Mouse (Mus musculus) limb, embryonic 13.5 days (tissue): Measurements from ENCODE around the gene Extl1. TPM values are rescaled to one million over a fixed set of nuclear protein-coding genes. Genes with fewer than 3 reads are reported as not detected.

Source experiments
- ATAC-seq: fragments of 200-750 bp; cut with Nextera tagmentation; 2 replicates; pipeline ENCODE4 v1.8.0; 2017; ENCODE audit warnings: low read depth, moderate number of reproducible peaks, moderate TSS enrichment; ENCODE audit not compliant: low FRiP score
- H3K27ac ChIP-seq: fragments of 300-500 bp; sonication (generic); 2 replicates; pipeline ENCODE4 v1.5.1; 2015; ENCODE audit warnings: inconsistent platforms, mild to moderate bottlenecking, moderate library complexity
- H3K27me3 ChIP-seq: fragments of 300-500 bp; sonication (generic); 2 replicates; pipeline ENCODE4 v1.6.1; 2015; ENCODE audit warnings: mild to moderate bottlenecking, inconsistent platforms
- H3K36me3 ChIP-seq: fragments of 300-500 bp; sonication (generic); 2 replicates; pipeline ENCODE4 v1.6.1; 2015; ENCODE audit warnings: inconsistent platforms, mild to moderate bottlenecking, moderate library complexity
- H3K4me1 ChIP-seq: fragments of 300-500 bp; sonication (generic); 2 replicates; pipeline ENCODE4 v1.6.1; 2015; ENCODE audit warnings: inconsistent platforms
- H3K4me2 ChIP-seq: fragments of 300-500 bp; sonication (generic); replicated peaks from 2 replicates; pipeline ENCODE4 v1.6.1; 2015; ENCODE audit warnings: inconsistent platforms, mild to moderate bottlenecking, moderate library complexity
- H3K4me3 ChIP-seq: fragments of 300-500 bp; sonication (generic); 2 replicates; pipeline ENCODE4 v1.5.1; 2015; ENCODE audit warnings: moderate library complexity, mild to moderate bottlenecking, inconsistent platforms
- H3K9ac ChIP-seq: fragments of 300-500 bp; sonication (generic); 2 replicates; pipeline ENCODE4 v1.6.1; 2015; ENCODE audit warnings: mild to moderate bottlenecking, inconsistent platforms
- H3K9me3 ChIP-seq: fragments of 300-500 bp; sonication (generic); 2 replicates; pipeline ENCODE4 v1.6.1; 2016; ENCODE audit warnings: inconsistent platforms
- WGBS: fragments of 180-500 bp; shearing (Covaris S2); methylation state at CpG from one replicate; pipeline ENCODE4 v1.1.7; 2015; 5-methylcytosine and 5-hydroxymethylcytosine counted together
- polyA plus RNA-seq: library from polyadenylated mRNA; unstranded; fragments of >200 nt; fragmentation: Nextera tagmentation; extraction: Ambion mirVana; gene quantifications from 2 replicates; pipeline ENCODE4 v1.2.1, GENCODE M21; 2015

Gene Extl1
- polyA plus RNA-seq, 1 experiment from 2014 or later, result 8.3 TPM

- Histone ChIP-seq H3K4me2 (peak overlapping the region; percentile 74), H3K9me3 (no peaks in the 10 kb centered on the region), H3K4me1 (peaks cover 28% of the 10 kb centered on the region), H3K4me3 (no peak overlapping the region; the same call in 1 of the 2 replicates), H3K27ac (no peak overlapping the region), H3K9ac (no peak overlapping the region), H3K27me3 (no peaks in the 10 kb centered on the region), H3K36me3 (peaks cover 15% of the 10 kb centered on the region; the same call in 1 of the 2 replicates)
- no peak for ATAC-seq
- WGBS, result 62% methylated on average over 16 of the region's 16 CpGs
Observed at GRCm38 (mm10) chr4:134401856-134402570, 18.4 kb upstream of the Extl1 start.

- H3K27me3 ChIP-seq, result no peaks in the 10 kb centered on the region
Observed at GRCm38 (mm10) chr4:134401181-134401661, 17.6 kb upstream of the Extl1 start.

GRCm38 (mm10) chr4:134400206-134400605 lies 16.6 kb upstream of the Extl1 start:
- WGBS, result 26% methylated on average over 5 of the region's 5 CpGs
- H3K9me3 ChIP-seq, result no peaks in the 10 kb centered on the region
- peaks cover 30% of the 10 kb centered on the region for H3K4me1 ChIP-seq
- ATAC-seq, result no peak
- H3K9ac ChIP-seq, result no peak overlapping the region
- H3K4me2 ChIP-seq, result no peak overlapping the region
- no peak overlapping the region for H3K27ac ChIP-seq
- no peaks in the 10 kb centered on the region for H3K27me3 ChIP-seq
- H3K4me3 ChIP-seq, result no peak overlapping the region
- H3K36me3 ChIP-seq, result peaks cover 9% of the 10 kb centered on the region; the same call in 1 of the 2 replicates

More at GRCm38 (mm10) chr4:134401181-134401661, 17.6 kb upstream of the Extl1 start:
- peak overlapping the region; percentile 43 for H3K4me3 ChIP-seq
- peaks cover 30% of the 10 kb centered on the region for H3K4me1 ChIP-seq
- H3K4me2 ChIP-seq, result peak overlapping the region; percentile 74
- no peak overlapping the region for H3K27ac ChIP-seq
- no peaks in the 10 kb centered on the region for H3K9me3 ChIP-seq
- H3K9ac ChIP-seq, result peak overlapping the region; percentile 54; the same call in 1 of the 2 replicates
- ATAC-seq, result peak; percentile 71
- WGBS, result 5% methylated on average over 19 of the region's 19 CpGs
- peaks cover 15% of the 10 kb centered on the region; the same call in 1 of the 2 replicates for H3K36me3 ChIP-seq

- ATAC-seq, result no peak
- no peaks in the 10 kb centered on the region for H3K27me3 ChIP-seq
- H3K4me1 ChIP-seq, result peaks cover 30% of the 10 kb centered on the region
- H3K4me3 ChIP-seq, result peak overlapping the region; percentile 61
- WGBS, result 79% methylated on average over 9 of the region's 9 CpGs
- 0 out of 2 replicates have a peak overlapping the region, but pooled peaks have one; percentile 53 for H3K9ac ChIP-seq
- H3K36me3 ChIP-seq, result no peaks in the 10 kb centered on the region
- no peaks in the 10 kb centered on the region for H3K9me3 ChIP-seq
- peak overlapping the region; percentile 94 for H3K4me2 ChIP-seq
- H3K27ac ChIP-seq, result no peak overlapping the region
Observed at GRCm38 (mm10) chr4:134397732-134398131, 14.1 kb upstream of the Extl1 start.

- no peak for ATAC-seq
- Histone ChIP-seq H3K27me3 (no peaks in the 10 kb centered on the region), H3K4me3 (peak overlapping the region; percentile 61), H3K4me2 (peak overlapping the region; percentile 94), H3K9ac (peak overlapping the region; percentile 53), H3K36me3 (no peaks in the 10 kb centered on the region), H3K9me3 (no peaks in the 10 kb centered on the region), H3K27ac (peak overlapping the region; percentile 53; the same call in 1 of the 2 replicates), H3K4me1 (peaks cover 25% of the 10 kb centered on the region)
- WGBS, result 17% methylated on average over 7 of the region's 7 CpGs
Observed at GRCm38 (mm10) chr4:134397121-134397520, 13.5 kb upstream of the Extl1 start.

- Histone ChIP-seq H3K27me3 (no peaks in the 10 kb centered on the region), H3K4me3 (peak within 1 kb of the TSS; percentile 61), H3K9me3 (no peaks in the 10 kb centered on the region), H3K4me1 (peaks cover 18% of the 10 kb centered on the region), H3K4me2 (peak within 1 kb of the TSS; percentile 94), H3K27ac (peak within 1 kb of the TSS; percentile 74), H3K36me3 (no peaks in the 10 kb centered on the region), H3K9ac (peak within 1 kb of the TSS; percentile 75)
- ATAC-seq, result peak; percentile 98
- WGBS, result under 1% methylated on average over 31 of the region's 31 CpGs
Observed at GRCm38 (mm10) chr4:134395977-134396825, 12.6 kb upstream of the Extl1 start, which contains the start of gene Pafah2. Gene Pafah2, plus strand, starts transcription at chr4:134396320.

GRCm38 (mm10) chr4:134395142-134395541 lies 11.5 kb upstream of the Extl1 start:
- no peak overlapping the region for H3K27ac ChIP-seq
- peaks cover 11% of the 10 kb centered on the region for H3K4me1 ChIP-seq
- H3K9ac ChIP-seq, result no peak overlapping the region
- H3K27me3 ChIP-seq, result no peaks in the 10 kb centered on the region
- WGBS, result 94% methylated on average over 7 of the region's 7 CpGs
- H3K4me3 ChIP-seq, result no peak overlapping the region
- H3K36me3 ChIP-seq, result no peaks in the 10 kb centered on the region
- no peak overlapping the region for H3K4me2 ChIP-seq
- ATAC-seq, result no peak
- H3K9me3 ChIP-seq, result no peaks in the 10 kb centered on the region

- Histone ChIP-seq H3K4me3 (no peak overlapping the region), H3K27me3 (no peaks in the 10 kb centered on the region), H3K36me3 (no peaks in the 10 kb centered on the region), H3K9me3 (no peaks in the 10 kb centered on the region), H3K4me1 (peaks cover 11% of the 10 kb centered on the region), H3K9ac (no peak overlapping the region), H3K4me2 (peak overlapping the region; percentile 14; the same call in 1 of the 2 replicates), H3K27ac (no peak overlapping the region)
- ATAC-seq, result no peak
- 17% methylated on average over 12 of the region's 12 CpGs for WGBS
Observed at GRCm38 (mm10) chr4:134393026-134393425, 9.4 kb upstream of the Extl1 start.

GRCm38 (mm10) chr4:134392595-134392994 lies 8.9 kb upstream of the Extl1 start:
- WGBS, result 22% methylated on average over 8 of the region's 8 CpGs
- no peak overlapping the region for H3K27ac ChIP-seq
- no peak overlapping the region for H3K9ac ChIP-seq
- ATAC-seq, result no peak
- H3K9me3 ChIP-seq, result no peaks in the 10 kb centered on the region
- H3K4me2 ChIP-seq, result no peak overlapping the region
- H3K4me3 ChIP-seq, result no peak overlapping the region
- no peaks in the 10 kb centered on the region for H3K27me3 ChIP-seq
- H3K4me1 ChIP-seq, result peaks cover 8% of the 10 kb centered on the region
- no peaks in the 10 kb centered on the region for H3K36me3 ChIP-seq

GRCm38 (mm10) chr4:134391636-134392035 lies 8.0 kb upstream of the Extl1 start:
- Histone ChIP-seq H3K27me3 (no peaks in the 10 kb centered on the region), H3K4me3 (no peak overlapping the region), H3K36me3 (no peaks in the 10 kb centered on the region), H3K27ac (no peak overlapping the region), H3K9me3 (no peaks in the 10 kb centered on the region), H3K4me2 (no peak overlapping the region), H3K9ac (no peak overlapping the region), H3K4me1 (no peaks in the 10 kb centered on the region)
- no peak for ATAC-seq
- 100% methylated on average over 1 of the region's 1 CpGs for WGBS

- H3K9me3 ChIP-seq, result no peaks in the 10 kb centered on the region
- H3K4me2 ChIP-seq, result no peak overlapping the region
- H3K27ac ChIP-seq, result no peak overlapping the region
- no peaks in the 10 kb centered on the region for H3K27me3 ChIP-seq
- 16% methylated on average over 5 of the region's 5 CpGs for WGBS
- H3K9ac ChIP-seq, result no peak overlapping the region
- no peaks in the 10 kb centered on the region for H3K4me1 ChIP-seq
- no peak for ATAC-seq
- H3K36me3 ChIP-seq, result no peaks in the 10 kb centered on the region
- no peak overlapping the region for H3K4me3 ChIP-seq
Observed at GRCm38 (mm10) chr4:134388397-134388796, 4.7 kb upstream of the Extl1 start.

- no peak overlapping the region for H3K27ac ChIP-seq
- no peak overlapping the region for H3K4me3 ChIP-seq
- no peaks in the 10 kb centered on the region for H3K27me3 ChIP-seq
- no peaks in the 10 kb centered on the region for H3K4me1 ChIP-seq
- ATAC-seq, result no peak
- H3K9me3 ChIP-seq, result no peaks in the 10 kb centered on the region
- no peaks in the 10 kb centered on the region for H3K36me3 ChIP-seq
- H3K4me2 ChIP-seq, result no peak overlapping the region
- 69% methylated on average over 6 of the region's 6 CpGs for WGBS
- H3K9ac ChIP-seq, result no peak overlapping the region
Observed at GRCm38 (mm10) chr4:134387268-134387667, 3.6 kb upstream of the Extl1 start.
